Mouse (Mus musculus) left cerebral cortex, adult 18-20 months (tissue): Measurements from ENCODE around the gene Ly6g6d. TPM values are rescaled to one million over a fixed set of nuclear protein-coding genes. Genes with fewer than 3 reads are reported as not detected.
"Not testable (repeated sequence)": the region's sequence is repeated elsewhere in the genome, so short reads cannot be mapped to it uniquely, and the experiment has no call there.

Source experiments
- DNase-seq, 2 experiments: peaks; one replicate each; pipeline ENCODE4 v3.0.0; 2021 to 2022; ENCODE audit warnings: low spot score in 2 of 2, mixed read lengths in 1 of 2
- total RNA-seq, 2 experiments: library from RNA; stranded (reverse); gene quantifications; 2 replicates each; pipeline ENCODE4 v1.2.3; 2021

Gene Ly6g6d
- total RNA-seq, 2 experiments from 2014 or later: 0.70 to 1.0 TPM

DNA sequence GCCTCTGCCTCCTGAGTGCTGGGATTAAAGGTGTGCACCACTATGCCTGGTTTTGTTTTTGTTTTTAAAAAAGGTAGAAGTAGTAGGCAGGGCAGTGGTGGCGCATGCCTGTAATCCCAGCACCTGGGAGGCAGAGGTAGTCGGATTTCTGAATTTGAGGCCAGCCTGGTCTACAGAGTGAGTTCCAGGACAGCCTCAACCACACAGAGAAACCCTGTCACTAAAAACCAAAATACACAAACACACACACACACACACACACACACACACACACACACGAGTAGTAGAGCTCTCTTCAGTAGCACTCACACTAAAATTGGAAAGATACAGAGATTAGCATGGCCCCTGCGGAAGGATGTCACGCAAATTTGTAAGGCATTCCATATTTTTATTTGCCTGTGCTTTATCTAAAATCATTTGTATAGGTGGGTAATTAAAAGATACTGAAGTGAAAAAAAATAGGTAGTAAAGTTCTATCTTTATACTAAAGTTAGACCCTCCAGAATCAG, 28.9 kb downstream of the Ly6g6d start:
- DNase-seq: no peak

DNA sequence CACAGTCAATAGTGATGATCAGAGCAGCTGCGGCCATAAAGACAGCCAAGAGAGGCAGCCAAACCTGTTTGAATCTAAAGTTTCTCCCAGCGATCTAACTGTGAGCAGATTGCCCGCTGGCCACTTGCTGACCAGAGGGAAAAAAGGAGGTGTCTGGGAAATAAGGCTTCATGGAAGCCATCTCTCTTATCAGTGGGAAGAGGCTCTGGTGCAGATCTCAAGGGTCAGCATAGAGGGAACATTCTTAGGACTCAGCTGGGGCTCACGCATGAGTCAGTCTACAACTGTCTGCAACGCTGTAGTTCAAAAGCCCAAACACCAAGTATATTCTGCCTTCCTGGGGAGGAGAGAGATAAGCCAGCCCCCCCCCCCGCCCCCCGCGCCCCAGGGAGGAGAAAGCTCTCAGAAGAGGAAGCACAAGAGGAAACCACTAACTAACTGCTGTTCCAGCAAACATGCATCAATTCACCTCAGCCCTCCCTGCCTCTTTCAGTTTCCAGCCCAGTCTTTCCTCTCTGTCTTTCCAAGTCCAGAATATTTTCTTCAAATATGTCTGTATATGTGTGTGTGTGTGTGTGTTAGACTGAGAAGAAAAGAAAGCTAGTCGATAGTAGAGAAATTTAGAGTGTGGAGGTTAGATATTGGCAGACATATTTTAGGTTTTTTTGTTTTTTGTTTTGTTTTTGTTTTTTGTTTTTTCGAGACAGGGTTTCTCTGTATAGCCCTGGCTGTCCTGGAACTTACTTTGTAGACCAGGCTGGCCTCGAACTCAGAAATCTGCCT, 29.5 kb downstream of the Ly6g6d start:
- DNase-seq: no peak

DNA sequence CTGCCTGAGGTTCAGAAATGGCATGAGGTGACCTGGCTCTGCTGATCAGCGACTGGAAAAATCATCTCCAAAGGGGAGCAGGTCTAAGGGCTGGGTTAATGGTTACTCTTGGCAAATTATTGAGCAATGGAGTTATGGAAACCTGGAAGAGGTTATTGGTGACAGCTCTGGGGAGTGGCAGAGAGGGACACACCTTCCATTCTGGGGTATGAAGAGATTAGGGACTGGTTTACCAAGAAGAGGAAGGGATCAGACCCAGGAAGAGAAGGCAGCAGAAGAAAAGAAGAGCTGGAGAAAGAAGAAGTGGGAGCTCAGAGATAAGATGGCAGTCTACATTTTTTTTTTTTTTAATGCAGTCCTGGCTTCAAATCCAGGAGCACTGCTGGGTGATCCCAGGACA, 30.2 kb downstream of the Ly6g6d start:
- DNase-seq: no peak

DNA sequence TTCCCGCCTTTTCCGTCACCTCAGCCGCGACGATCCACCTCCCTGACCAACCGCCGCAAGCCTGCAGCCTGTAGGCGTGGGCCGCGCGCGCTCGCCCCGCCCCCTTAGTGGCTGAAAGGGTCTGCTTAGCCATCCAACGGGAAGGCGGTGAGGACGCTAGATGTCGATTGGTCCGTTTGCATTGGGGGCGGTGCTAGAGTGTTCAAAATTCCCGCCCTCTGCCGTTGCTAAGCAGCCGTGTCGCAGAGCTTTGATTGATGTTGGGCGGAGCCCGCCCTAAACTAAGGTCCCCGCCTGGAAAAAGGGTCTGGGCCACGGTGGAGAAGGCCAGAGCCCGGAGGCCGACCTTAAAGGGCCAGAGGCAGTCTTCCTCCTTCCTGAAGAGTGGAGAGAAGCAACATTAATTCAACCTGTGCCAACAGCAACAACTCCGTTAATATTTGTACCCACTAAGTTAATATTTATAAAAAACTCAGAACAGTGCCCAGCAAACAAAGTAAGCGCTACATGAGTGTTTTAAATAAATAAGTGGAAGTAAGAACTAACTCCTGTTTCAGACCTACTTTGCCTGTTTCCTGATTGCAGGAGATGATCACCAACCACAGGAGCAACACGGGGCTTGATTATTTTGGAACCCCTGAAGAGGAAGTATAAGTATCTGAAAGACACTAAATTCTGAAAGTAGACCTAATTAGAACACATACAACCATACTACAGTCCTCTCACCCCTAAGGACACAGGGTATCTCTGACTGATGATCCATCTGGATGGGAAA, 31.0 kb downstream of the Ly6g6d start, which contains the start of gene Msh5:
TSS of gene Msh5 (minus strand) at position 65 of the 775 bp plus-strand sequence.
- DNase-seq: peak; percentile 86 to 89

DNA sequence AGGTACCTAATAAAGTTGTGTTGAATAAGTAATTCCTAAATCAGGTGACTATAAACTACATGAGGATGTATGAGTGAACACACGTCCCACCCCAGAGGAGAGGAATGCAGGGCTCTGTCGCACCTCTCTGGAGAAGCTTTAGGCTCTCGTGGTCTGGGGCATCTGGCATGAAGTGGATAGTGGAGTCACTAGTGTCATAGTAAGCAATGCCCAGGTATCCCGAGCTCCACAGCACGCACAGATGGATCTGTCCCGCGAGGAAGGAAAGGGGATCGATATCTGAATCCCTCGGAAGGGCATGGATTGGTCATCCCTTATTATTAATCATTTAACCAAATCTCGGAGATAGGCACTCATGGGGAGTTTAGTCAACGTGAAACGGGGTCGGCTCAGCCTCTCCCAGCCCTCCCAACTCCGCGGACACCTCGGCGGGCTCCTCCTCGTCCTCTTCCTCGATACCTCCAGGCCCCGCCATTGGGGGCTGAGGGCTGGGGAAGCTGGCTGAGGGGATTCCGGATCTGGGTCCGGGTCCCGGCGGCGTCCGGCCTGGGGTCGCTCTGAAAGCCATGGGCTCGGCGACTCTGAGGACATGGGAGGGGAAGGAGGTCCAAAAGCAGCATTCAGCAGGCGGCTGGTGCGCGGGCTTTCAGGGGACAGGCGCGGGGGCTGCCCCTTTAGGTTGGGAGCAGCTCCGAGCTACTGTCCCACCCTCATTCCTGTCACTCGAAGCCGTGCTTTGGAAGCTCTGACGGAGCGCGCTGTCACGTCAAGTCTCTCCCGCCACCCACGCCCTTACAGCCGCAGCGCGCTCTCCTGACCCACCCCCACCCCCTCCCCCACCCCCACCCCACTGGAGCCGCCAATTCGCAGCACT, 31.8 kb downstream of the Ly6g6d start:
- no peak for DNase-seq

DNA sequence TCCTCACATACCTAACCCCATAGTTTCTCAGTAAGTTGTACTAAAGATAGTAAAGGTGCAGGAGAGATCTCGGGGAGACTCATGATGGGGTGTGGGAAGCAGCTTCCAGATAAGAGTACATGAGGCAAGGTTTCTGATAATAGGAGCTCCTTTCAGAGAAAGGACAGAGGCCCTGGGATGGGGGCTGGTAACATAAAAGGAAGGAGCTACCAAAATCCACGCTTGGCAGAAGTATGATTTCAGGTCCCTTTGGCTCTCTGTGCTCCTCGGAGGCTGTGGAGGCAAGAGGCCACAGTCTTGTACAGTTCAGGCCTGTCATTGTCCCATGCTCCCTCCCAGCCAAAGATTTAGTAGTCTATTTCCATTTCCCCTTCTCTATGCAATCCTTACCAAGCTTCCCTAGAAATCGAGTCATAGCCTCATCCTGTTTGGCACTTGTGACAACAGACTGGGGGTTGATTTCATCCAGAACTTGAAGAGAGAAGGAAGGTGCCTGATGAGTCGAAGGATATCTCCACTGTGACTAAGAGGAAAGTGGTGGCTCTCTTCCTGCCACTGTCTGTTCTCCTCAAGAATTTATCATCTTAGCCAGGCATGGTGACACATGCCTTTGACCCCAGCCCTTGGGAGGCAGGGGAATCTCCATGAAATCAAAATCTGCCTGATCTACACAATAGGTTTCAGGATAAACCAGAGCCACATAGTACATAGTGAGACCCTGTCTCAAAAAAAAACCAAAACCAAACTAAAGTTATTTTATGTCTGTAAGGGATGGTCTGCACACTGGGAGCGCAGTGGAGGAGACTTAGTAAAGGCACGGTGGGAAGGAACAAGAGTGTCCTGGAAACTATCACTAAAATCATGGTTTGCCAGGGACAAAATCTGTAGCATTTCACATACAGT, 32.7 kb downstream of the Ly6g6d start:
- DNase-seq: no peak

DNA sequence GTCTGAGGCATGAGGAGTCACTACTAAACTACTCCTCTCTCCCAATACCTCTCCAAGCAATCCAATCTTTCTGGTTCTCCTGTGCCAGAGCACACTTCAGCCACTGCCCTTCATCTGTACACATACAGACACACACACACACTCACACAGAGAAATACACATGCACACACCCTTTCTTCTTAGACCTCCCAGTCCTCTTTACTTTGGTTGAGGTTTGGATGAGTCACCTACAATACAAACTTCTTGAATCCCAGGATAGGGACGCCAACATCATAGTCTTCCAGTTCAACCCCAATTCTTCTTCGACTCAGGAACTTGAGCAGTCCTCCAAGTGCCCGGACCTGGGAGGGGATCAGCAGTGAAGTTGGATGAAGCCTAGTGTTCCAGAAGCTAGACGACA, 34.1 kb downstream of the Ly6g6d start:
- DNase-seq: no peak

DNA sequence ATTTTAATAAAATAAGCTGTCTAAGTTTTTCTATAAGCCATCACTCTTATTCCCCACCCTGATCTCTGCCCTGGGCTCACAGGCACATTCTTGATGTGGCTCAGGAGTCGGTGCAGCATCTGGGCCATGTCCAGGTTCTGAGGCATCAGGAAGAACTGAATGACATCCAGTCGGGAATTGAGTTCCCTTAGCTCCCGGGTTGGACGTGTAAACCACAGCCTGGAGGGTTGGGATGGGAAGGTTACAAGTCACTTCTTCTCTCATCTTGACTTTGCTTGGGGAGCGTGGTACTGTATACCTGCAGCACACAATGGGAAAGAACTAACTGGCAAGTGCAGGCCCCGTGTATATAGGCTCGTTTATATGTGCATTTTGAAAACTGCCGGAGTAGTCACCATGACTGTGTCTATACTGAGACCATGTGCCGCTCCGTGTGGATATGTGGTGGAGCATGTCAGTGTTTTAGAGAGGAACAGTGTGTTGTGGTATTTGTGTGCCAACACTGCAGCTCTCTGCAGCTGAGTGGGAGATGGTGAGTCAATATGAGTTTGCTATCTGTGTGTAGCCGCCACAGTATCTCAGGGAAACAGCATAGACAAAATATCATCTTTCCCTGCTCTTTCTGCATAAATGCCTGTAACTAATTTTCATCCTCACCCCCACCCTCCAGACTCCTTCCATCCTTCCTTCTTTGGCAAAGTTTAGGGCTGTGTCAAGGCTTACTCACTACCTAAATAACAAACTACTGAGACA, 38.6 kb downstream of the Ly6g6d start:
- DNase-seq: peak; percentile 35 to 51

DNA sequence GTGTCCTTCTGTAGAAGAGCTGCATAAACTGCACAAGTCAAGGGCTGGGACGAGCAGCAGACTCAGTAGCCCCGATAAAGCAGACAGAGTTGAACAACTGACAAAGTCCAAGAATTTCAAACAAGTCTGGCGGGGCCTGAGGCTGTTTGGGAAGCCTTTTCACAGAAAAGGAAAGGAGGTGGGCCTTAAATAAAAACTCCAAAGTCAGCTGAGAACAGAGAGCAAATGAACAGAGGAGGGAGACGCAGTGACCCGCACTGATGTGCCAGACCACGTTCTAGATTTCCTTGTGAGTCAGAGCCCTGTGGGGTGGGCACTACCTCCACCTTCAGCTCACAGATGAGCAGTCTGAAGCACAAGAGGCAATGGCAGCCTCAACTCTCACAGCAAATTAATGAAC, 43.0 kb downstream of the Ly6g6d start:
- DNase-seq: no peak

DNA sequence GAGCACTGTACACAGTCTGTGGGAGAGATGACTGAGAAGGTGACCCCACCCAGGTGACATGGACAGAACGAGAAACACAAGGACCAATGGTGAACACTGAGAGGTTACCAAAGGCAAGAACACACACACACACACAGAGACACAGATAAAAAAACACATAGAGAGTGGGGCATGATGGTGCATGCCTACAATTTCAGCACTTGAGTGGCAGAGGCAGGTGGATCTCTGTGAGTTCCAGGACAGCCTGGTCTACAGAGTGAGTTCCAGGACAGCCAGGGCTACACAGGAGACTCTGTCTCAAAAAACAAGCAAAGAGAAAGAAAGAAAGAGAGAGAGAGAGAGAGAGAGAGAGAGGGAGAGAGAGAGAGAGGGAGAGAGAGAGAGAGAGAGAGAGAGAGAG, 44.2 kb downstream of the Ly6g6d start:
- not testable (repeated sequence) for DNase-seq

DNA sequence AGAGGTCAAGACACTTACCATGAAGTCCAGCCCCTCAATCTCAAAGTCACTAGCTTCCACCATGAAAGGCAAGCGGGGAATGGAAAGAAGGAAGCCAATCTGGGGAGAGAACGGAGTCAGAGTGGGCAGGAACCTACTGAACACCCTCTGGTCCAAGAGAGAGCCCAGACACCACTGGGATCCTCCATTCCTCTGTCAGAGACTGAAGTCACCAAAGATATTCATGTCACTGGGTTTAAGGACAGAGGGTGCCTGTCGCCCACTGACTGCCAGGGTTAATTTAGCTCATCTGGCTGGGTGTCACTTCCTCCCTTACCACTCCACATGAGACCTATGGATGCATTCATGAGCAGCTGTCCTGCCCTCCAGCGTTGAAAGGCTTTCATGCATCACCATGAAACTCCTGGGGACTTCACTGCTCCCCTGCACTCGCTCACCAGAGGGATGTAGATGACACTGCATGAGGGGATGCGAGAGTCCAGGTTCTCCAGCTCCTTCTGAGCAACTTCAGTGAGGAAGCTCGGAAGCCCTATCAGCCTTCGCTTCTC, 45.5 kb downstream of the Ly6g6d start:
- no peak for DNase-seq

DNA sequence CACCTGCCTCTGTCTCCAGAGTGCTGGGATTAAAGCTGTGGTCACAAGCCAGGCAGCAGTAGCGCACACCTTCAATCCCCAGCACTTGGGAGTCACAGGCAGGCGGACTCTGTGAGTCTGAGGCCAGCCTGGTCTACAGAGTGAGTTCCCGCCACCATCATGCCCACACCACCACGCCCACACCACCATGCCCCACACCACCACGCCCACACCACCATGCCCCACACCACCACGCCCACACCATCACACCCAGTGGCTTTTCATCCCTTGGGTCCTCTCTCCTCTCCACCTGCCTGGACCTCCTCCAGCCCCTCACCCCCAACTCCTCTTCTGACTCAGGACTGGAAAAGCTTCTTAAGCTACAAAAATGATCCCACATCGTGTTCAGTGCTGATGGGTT, 46.0 kb downstream of the Ly6g6d start:
- DNase-seq: no peak

DNA sequence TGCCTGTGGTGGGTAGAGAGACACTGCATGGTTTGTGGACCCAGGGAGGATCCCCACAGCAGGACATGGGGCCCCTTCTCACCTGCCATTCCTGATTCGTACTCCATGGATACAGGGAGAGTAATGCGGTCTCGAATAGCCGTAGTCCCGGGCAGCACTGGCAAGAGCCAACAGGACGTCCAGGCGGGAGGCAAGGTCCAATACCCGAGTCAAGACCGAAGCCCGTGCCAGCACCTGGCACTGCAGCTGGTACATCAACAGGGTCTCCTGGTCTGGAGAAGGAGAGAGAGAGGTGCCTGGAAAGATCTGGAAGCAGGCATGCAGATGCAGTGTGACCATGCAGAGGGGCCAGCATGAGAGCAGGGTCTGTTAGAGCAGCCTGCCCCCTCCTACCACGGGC, 46.6 kb downstream of the Ly6g6d start:
- no peak for DNase-seq

DNA sequence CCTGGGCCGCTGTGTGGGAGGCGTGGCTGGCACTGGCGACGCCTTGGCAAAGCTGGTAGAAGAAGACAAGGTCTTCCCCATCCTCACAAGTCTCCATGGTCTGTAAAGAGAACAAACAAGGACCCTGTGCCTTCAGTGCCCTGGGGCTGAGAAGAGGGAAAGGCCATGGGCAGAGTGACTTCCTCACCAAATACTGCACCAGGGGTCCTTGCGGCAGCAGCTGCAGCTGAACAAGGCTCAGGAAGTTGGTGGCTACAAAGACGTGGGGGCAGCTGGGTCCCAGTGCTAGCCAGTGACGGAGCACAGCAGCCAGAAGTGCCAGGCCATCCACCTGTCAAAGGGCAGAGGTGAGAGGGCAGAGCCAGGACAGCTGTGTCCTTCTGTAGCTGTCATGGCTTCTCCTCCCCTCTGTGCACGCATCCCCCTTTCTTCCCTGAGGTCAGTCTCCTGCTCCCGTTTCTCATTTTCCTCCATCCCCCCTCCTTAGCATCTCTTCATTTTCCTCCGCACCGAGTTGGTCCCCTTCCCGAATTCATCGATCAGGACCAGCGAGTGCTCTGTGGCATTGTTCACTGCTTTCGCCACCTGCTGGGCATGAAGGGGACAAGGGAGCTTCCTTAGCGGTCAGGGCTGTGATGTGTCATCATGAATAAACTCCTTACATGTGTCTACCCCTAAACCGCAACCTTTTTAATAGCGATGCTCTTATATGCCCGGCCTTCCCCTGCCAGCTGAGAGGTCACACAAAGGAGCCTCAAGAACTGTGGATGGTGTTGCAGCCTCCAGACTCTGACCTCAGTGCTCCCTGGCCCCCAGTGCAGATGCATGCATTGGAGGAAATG, 48.0 kb downstream of the Ly6g6d start:
- no peak for DNase-seq

DNA sequence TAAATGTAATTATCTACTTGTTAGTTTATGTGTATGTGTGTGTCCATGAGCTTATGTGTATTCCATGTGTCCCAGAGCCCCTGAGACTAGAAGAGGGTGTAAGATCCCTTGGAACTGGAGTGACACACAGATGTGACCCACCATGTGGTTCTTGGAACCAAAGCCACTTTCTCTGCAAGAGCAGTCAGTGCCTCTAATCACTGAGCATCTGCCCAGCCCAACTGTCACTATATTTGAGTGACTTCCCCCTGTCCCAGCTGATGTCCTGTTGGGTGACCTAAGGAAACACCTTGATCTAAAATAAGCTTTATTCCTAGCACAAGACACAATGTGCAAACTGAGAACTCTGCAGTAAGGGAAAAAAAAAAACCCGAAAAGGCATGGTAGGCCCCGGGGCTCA, 49.5 kb downstream of the Ly6g6d start:
- DNase-seq: no peak

DNA sequence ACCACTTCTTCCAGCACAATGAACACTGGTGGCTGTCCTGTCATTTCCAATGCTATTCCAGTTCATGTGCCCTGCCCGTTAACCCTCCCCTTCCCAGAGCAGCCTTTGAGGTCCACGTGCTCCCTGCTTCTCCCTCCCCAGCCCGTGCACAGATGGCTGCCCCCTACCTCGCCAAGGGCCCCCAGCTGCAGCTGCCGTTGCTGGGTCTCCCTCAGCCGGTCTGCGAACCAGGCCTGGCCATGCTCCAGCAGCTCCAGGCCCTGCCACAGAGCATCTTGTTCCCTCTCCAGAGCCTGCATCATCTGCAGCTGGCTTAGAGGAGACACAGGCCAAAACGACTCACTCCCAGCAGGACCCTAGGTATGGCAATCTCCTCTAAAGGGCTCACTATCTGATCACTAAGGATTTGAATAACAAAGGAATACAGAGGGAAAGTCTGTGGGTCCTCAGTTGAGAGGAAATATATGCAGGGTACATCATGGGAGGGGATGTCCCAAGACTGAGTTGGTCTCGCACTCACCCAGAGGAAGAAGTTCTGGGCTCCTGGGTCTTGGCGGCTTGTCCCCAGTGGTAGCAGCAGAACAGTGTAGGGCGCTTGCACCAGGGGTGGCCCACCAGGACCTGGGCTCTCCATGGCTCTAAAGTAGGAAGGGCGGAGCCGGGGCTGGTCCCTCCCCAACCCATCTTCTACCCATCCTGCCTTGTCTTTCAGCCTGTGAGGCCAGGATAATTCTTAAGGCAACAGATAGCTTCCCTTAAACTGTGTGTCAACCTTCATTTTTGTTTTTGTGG, 50.4 kb downstream of the Ly6g6d start, which contains the start of gene Sapcd1:
TSS of gene Sapcd1 (minus strand) at position 740 of the 792 bp plus-strand sequence.
- peak; percentile 21 to 36 for DNase-seq

DNA sequence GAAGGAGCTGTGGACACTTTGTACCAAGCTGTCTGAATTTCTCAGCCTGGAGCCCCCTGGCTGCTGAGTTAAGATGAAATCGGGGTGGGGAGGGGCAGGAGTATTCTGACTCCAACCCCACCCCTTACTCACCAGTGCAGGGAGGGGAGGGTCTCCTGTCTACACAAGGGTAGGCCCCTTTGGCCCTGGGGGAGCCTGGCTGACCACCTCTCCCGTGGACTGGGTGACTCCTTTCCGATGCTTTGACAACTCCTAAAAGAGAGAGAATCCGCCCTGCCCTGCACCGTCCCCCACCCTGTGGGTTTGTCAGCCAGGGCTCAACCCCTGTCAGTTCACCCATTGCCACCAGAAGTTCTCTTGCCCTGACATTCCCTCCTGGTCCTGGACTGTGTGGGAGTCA, 51.7 kb downstream of the Ly6g6d start:
- DNase-seq: no peak
